Comparison of ENCODE assay signal across 24 mouse cellular contexts in genomic region chr6:91634417-91634816, GRCm38 (mm10).
"Had no signal": no experiment of that assay in that cellular context is flagged by ENCODE, and none has a peak within 500 bp of the region (broad histone marks: within the 10 kb centered on the region; RNA-seq: fewer than 3 reads in every experiment).

No protein-coding gene starts in this region.

- H3K4me3 ChIP-seq: embryonic facial prominence, embryonic 10.5 days; embryonic facial prominence, embryonic 12.5 days; embryonic facial prominence, embryonic 13.5 days; embryonic facial prominence, embryonic 15.5 days; erythroblast, embryonic 14.5 days; forebrain, embryonic 10.5 days; forebrain, embryonic 12.5 days; forebrain, embryonic 13.5 days; forebrain, embryonic 15.5 days; gastrocnemius, adult 2 months; heart, adult 2 months; heart, embryonic 10.5 days had no signal

- H3K4me1 ChIP-seq: forebrain, embryonic 12.5 days; forebrain, embryonic 13.5 days; forebrain, embryonic 15.5 days had no signal

- DNase-seq: cerebellum, adult 9-11 months; cerebellum, postnatal 10 days; cerebellum, postnatal 14 days; cerebellum, postnatal 25 days; cerebellum, postnatal 36 days; embryo, embryonic 11 days; forebrain, postnatal 0 days; gastrocnemius, adult 2 months; gastrocnemius, postnatal 10 days; gastrocnemius, postnatal 14 days; gastrocnemius, postnatal 25 days; gastrocnemius, postnatal 36 days; heart, adult 11 months; heart, adult 2 months had no signal

- H3K4me2 ChIP-seq: embryonic facial prominence, embryonic 12.5 days; embryonic facial prominence, embryonic 13.5 days; embryonic facial prominence, embryonic 15.5 days; forebrain, embryonic 12.5 days; forebrain, embryonic 13.5 days; forebrain, embryonic 15.5 days had no signal

- H3K9ac ChIP-seq: embryonic facial prominence, embryonic 12.5 days; embryonic facial prominence, embryonic 13.5 days; embryonic facial prominence, embryonic 15.5 days; forebrain, embryonic 12.5 days; forebrain, embryonic 13.5 days; forebrain, embryonic 15.5 days; forebrain, postnatal 0 days had no signal

- H3K9me3 ChIP-seq: embryonic facial prominence, embryonic 10.5 days; embryonic facial prominence, embryonic 13.5 days; embryonic facial prominence, embryonic 15.5 days; forebrain, embryonic 15.5 days; heart, embryonic 10.5 days had no signal

- H3K27ac ChIP-seq: embryonic facial prominence, embryonic 10.5 days; embryonic facial prominence, embryonic 12.5 days; embryonic facial prominence, embryonic 13.5 days; embryonic facial prominence, embryonic 15.5 days; forebrain, embryonic 10.5 days; forebrain, embryonic 12.5 days; forebrain, embryonic 13.5 days; forebrain, embryonic 15.5 days; gastrocnemius, adult 2 months; heart, adult 2 months; heart, embryonic 10.5 days had no signal

- H3K27me3 ChIP-seq: embryonic facial prominence, embryonic 12.5 days; embryonic facial prominence, embryonic 13.5 days; embryonic facial prominence, embryonic 15.5 days; forebrain, embryonic 13.5 days; forebrain, embryonic 15.5 days had no signal

- H3K36me3 ChIP-seq: embryonic facial prominence, embryonic 10.5 days; embryonic facial prominence, embryonic 12.5 days; embryonic facial prominence, embryonic 13.5 days; embryonic facial prominence, embryonic 15.5 days; forebrain, embryonic 10.5 days; forebrain, embryonic 12.5 days; forebrain, embryonic 15.5 days; heart, embryonic 10.5 days had no signal
